ENCODE assay signal across 18 mouse cellular contexts in the genomic region with DNA sequence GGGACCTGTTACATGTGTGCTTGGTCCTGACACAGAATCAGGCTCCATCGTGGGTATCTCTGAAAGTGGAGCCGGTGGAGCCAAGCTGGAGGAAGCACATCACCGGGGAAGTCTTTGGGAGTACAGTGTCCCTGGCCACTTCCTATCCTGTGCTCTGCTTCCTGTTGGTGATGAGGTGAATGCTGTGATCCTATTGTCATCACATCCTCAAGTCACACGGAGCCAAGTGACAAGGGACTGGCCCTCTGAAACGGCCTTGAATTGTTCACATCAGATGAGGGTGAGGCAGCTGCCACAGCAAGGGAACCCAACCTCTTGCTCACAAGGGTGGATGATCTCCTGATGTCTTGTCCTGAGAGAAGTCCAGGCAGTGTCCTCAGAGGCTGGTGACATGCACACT. TPM values are rescaled to one million over a fixed set of nuclear protein-coding genes. Genes with fewer than 3 reads are reported as not detected.
DNase-seq lines count a peak whose midpoint lies in the region; ATAC-seq and TF ChIP-seq lines count a peak whose summit lies in the region.
"Had no signal": no experiment of that assay in that cellular context is flagged by ENCODE, and none has a peak within 500 bp of the region (broad histone marks: within the 10 kb centered on the region; RNA-seq: fewer than 3 reads in every experiment).

No protein-coding gene starts in this region.

- no peak overlapping the region for H3K9ac ChIP-seq in heart, embryonic 13.5 days
- H3K9ac ChIP-seq in lung, embryonic 16.5 days (ENCODE audit: low read length) = no peak overlapping the region
- H3K9ac ChIP-seq in kidney, postnatal 0 days (ENCODE audit: low read depth, low read length) = no peak overlapping the region
- H3K9ac ChIP-seq: limb, embryonic 12.5 days; lung, embryonic 15.5 days had no signal

- H3K9me3 ChIP-seq in heart, embryonic 13.5 days = no peaks in the 10 kb centered on the region
- H3K9me3 ChIP-seq in lung, embryonic 16.5 days (ENCODE audit: control insufficient read depth, low read length) = no peaks in the 10 kb centered on the region
- H3K9me3 ChIP-seq in kidney, postnatal 0 days (replicated peaks; ENCODE audit: low read length) = no peaks in the 10 kb centered on the region
- H3K9me3 ChIP-seq: G1E; limb, embryonic 12.5 days; lung, embryonic 15.5 days had no signal

- H3K4me2 ChIP-seq in heart, embryonic 13.5 days = no peak overlapping the region
- H3K4me2 ChIP-seq in lung, embryonic 16.5 days (ENCODE audit: low read depth, low read length) = no peak overlapping the region
- H3K4me2 ChIP-seq in kidney, postnatal 0 days (ENCODE audit: low read length) = no peak overlapping the region
- H3K4me2 ChIP-seq: limb, embryonic 12.5 days; lung, embryonic 15.5 days had no signal

- intact Hi-C loops in heart, postnatal 36 days (cut with DNase I) = no loop called here

- ATAC-seq in heart, embryonic 13.5 days (ENCODE audit: extremely low read depth, insufficient number of reproducible peaks, low FRiP score, low TSS enrichment) = no peak
- ATAC-seq in lung, embryonic 16.5 days (ENCODE audit: low read depth) = peak; percentile 56
- ATAC-seq in kidney, postnatal 0 days (replicated peaks; ENCODE audit: low FRiP score, low read depth) = no peak; the same call in 1 of the 2 replicates
- ATAC-seq in megakaryocyte-erythroid progenitor cell, adult 5-6 weeks (replicated peaks; ENCODE audit: low FRiP score, low TSS enrichment, poor library complexity, severe bottlenecking) = peak; percentile 12; the same call in 1 of the 2 replicates
- ATAC-seq: forebrain, embryonic 14.5 days; midbrain, embryonic 16.5 days had no signal

- no peaks in the 10 kb centered on the region for H3K27me3 ChIP-seq in heart, embryonic 13.5 days (replicated peaks)
- no peaks in the 10 kb centered on the region for H3K27me3 ChIP-seq in lung, embryonic 16.5 days (ENCODE audit: control insufficient read depth, insufficient read depth, low read depth, low read length)
- H3K27me3 ChIP-seq in kidney, postnatal 0 days (ENCODE audit: insufficient read depth, low read length) = no peaks in the 10 kb centered on the region
- H3K27me3 ChIP-seq: limb, embryonic 12.5 days; lung, embryonic 15.5 days had no signal

- H3K4me1 ChIP-seq in heart, embryonic 13.5 days = no peaks in the 10 kb centered on the region
- H3K4me1 ChIP-seq in lung, embryonic 16.5 days (replicated peaks; ENCODE audit: control insufficient read depth, insufficient read depth, low read length) = peaks cover 3% of the 10 kb centered on the region; the same call in 1 of the 2 replicates
- H3K4me1 ChIP-seq in lung, adult 2 months (ENCODE audit: control insufficient read depth, insufficient read depth, low read length) = peaks cover 9% of the 10 kb centered on the region; the same call in 1 of the 2 replicates
- no peaks in the 10 kb centered on the region for H3K4me1 ChIP-seq in kidney, postnatal 0 days (replicated peaks; ENCODE audit: insufficient read depth, low read length)
- H3K4me1 ChIP-seq: limb, embryonic 12.5 days; lung, embryonic 15.5 days had no signal

- TF ChIP-seq CTCF in lung, adult 2 months (IDR thresholded peaks at IDR 0.05; ENCODE audit: insufficient read depth, low read length) = no peak
- no peak for TF ChIP-seq CTCF in kidney, postnatal 0 days (IDR thresholded peaks at IDR 0.05; ENCODE audit: low read depth)

- TF ChIP-seq POLR2A in lung, adult 2 months (IDR thresholded peaks at IDR 0.05; ENCODE audit: borderline replicate concordance, extremely low read depth, low read depth, low read length) = no peak

- WGBS in heart, embryonic 13.5 days = 38% methylated on average over 5 of the region's 5 CpGs
- 54% methylated on average over 5 of the region's 5 CpGs for WGBS in lung, embryonic 16.5 days
- 36% methylated on average over 5 of the region's 5 CpGs for WGBS in lung, adult 2 months
- 71% methylated on average over 5 of the region's 5 CpGs for WGBS in kidney, postnatal 0 days

- H3K4me3 ChIP-seq in heart, embryonic 13.5 days = no peak overlapping the region
- no peak overlapping the region for H3K4me3 ChIP-seq in lung, embryonic 16.5 days (ENCODE audit: low read length)
- H3K4me3 ChIP-seq in lung, adult 2 months (replicated peaks; ENCODE audit: extremely low read depth, low read depth, low read length) = no peak overlapping the region
- H3K4me3 ChIP-seq in kidney, postnatal 0 days (replicated peaks; ENCODE audit: low read depth, low read length) = no peak overlapping the region
- H3K4me3 ChIP-seq: left cerebral cortex, adult 2 months; limb, embryonic 12.5 days; lung, embryonic 15.5 days had no signal

- peaks cover 56% of the 10 kb centered on the region for H3K36me3 ChIP-seq in heart, embryonic 13.5 days
- H3K36me3 ChIP-seq in lung, embryonic 16.5 days (ENCODE audit: control insufficient read depth, insufficient read depth, low read length) = peaks cover 15% of the 10 kb centered on the region
- H3K36me3 ChIP-seq in kidney, postnatal 0 days (ENCODE audit: insufficient read depth, low read length) = peaks cover 16% of the 10 kb centered on the region; the same call in 1 of the 2 replicates

- peak overlapping the region; percentile 24; the same call in 1 of the 2 replicates for H3K27ac ChIP-seq in heart, embryonic 13.5 days (replicated peaks)
- no peak overlapping the region for H3K27ac ChIP-seq in lung, embryonic 16.5 days (ENCODE audit: low read length)
- no peak overlapping the region for H3K27ac ChIP-seq in kidney, postnatal 0 days
- H3K27ac ChIP-seq: left cerebral cortex, adult 2 months; limb, embryonic 12.5 days; lung, embryonic 15.5 days had no signal

- DNase-seq in heart, postnatal 36 days = no peak
- no peak for DNase-seq in lung, adult 2 months
- DNase-seq in kidney, postnatal 0 days (ENCODE audit: low spot score) = peak; percentile 43
- DNase-seq in left cerebral cortex, adult 11 months (ENCODE audit: low spot score) = no peak
- DNase-seq in cerebellum, postnatal 36 days = no peak
- DNase-seq: adrenal gland, postnatal 10 days; cerebellum, postnatal 14 days; heart, postnatal 4 days had no signal

RNA-seq across cellular contexts. Expression of a gene that starts 14.4 kb away (rescaled TPM):
- polyA plus RNA-seq in heart, embryonic 13.5 days (2015; fragmentation: Nextera tagmentation; extraction: Ambion mirVana) = 8.0 and 8.4 TPM in 2 replicates
- 10 to 100 TPM in 1 of 2 experiments, 1 to 10 TPM in 1; 7.1 to 10.6 TPM for total RNA-seq in heart, postnatal 36 days (2021)
- polyA plus RNA-seq in lung, embryonic 16.5 days (2015; fragmentation: Nextera tagmentation; extraction: Ambion mirVana) = 2.5 and 2.6 TPM in 2 replicates
- polyA plus RNA-seq in lung, adult 2 months (2012; rRNA removed) = 4.8 and 5.6 TPM in 2 replicates
- polyA plus RNA-seq in kidney, postnatal 0 days (2015; fragmentation: Nextera tagmentation; extraction: Ambion mirVana) = 0.72 and 0.78 TPM in 2 replicates
- not detected in 2 replicates for total RNA-seq in megakaryocyte-erythroid progenitor cell, adult 5-6 weeks (2014; fragmentation: Nextera tagmentation)
- not detected in 2 replicates for total RNA-seq in megakaryocyte-erythroid progenitor cell, adult 5-6 weeks (2017)
- polyA plus RNA-seq: C2C12, G1E had no signal

Comparison
In these comparisons a context has a peak if more than half of its experiments do, and no peak if none do; other contexts are left out.
1. ATAC-seq: peak in lung, embryonic 16.5 days (single experiment) and megakaryocyte-erythroid progenitor cell, adult 5-6 weeks (single experiment); none in heart, embryonic 13.5 days (single experiment) and kidney, postnatal 0 days (single experiment).